Mouse (Mus musculus): ENCODE data around the gene Prkag2.
"Not testable (repeated sequence)": the region's sequence is repeated elsewhere in the genome, so short reads cannot be mapped to it uniquely, and the experiment has no call there.

Prkag2 gene

GRCm38 (mm10) chr5:24874111-24874510, 226.3 kb downstream of the Prkag2 start:
- DNase-seq (ENCODE audit: low read depth, low spot score), result no peak

- no peak for DNase-seq (ENCODE audit: low read depth, low spot score)
Measured at GRCm38 (mm10) chr5:24873221-24873620, 227.2 kb downstream of the Prkag2 start.

- no peak for DNase-seq (ENCODE audit: low read depth, low spot score)
Measured at GRCm38 (mm10) chr5:24871276-24871675, 229.2 kb downstream of the Prkag2 start.

- DNase-seq (ENCODE audit: low read depth, low spot score), result no peak
Measured at GRCm38 (mm10) chr5:24869796-24870289, 230.6 kb downstream of the Prkag2 start.

GRCm38 (mm10) chr5:24863804-24864203, 236.6 kb downstream of the Prkag2 start:
- no peak for DNase-seq (ENCODE audit: low read depth, low spot score)

- no peak for DNase-seq (ENCODE audit: low read depth, low spot score)
Measured at GRCm38 (mm10) chr5:24861449-24861930, 239.0 kb downstream of the Prkag2 start.

GRCm38 (mm10) chr5:24860635-24861448, 239.6 kb downstream of the Prkag2 start:
- DNase-seq (ENCODE audit: low read depth, low spot score), result peak; percentile 60

GRCm38 (mm10) chr5:24859771-24860540, 240.5 kb downstream of the Prkag2 start:
- DNase-seq (ENCODE audit: low read depth, low spot score), result no peak

- DNase-seq (ENCODE audit: low read depth, low spot score), result no peak
Measured at GRCm38 (mm10) chr5:24854827-24855600, 245.4 kb downstream of the Prkag2 start.

GRCm38 (mm10) chr5:24854256-24854655, 246.2 kb downstream of the Prkag2 start:
- no peak for DNase-seq (ENCODE audit: low read depth, low spot score)

GRCm38 (mm10) chr5:24848261-24848660, 252.2 kb downstream of the Prkag2 start:
- not testable (repeated sequence) for DNase-seq (ENCODE audit: low read depth, low spot score)

- DNase-seq (ENCODE audit: low read depth, low spot score), result no peak
Measured at GRCm38 (mm10) chr5:24843841-24844240, 256.6 kb downstream of the Prkag2 start.

GRCm38 (mm10) chr5:24843103-24843475, 257.4 kb downstream of the Prkag2 start:
- no peak for DNase-seq (ENCODE audit: low read depth, low spot score)

GRCm38 (mm10) chr5:24842274-24843102, 258.0 kb downstream of the Prkag2 start, which contains the start of gene Rheb:
TSS of gene Rheb (minus strand) at chr5:24842624.
- peak; percentile 100 for DNase-seq (ENCODE audit: low read depth, low spot score)

- DNase-seq (ENCODE audit: low read depth, low spot score), result peak; percentile 28
Measured at GRCm38 (mm10) chr5:24841662-24842273, 258.7 kb downstream of the Prkag2 start.

GRCm38 (mm10) chr5:24840975-24841431, 259.4 kb downstream of the Prkag2 start:
- no peak for DNase-seq (ENCODE audit: low read depth, low spot score)

GRCm38 (mm10) chr5:24834491-24834890, 266.0 kb downstream of the Prkag2 start:
- DNase-seq (ENCODE audit: low read depth, low spot score), result no peak

- DNase-seq (ENCODE audit: low read depth, low spot score), result no peak
Measured at GRCm38 (mm10) chr5:24831912-24832311, 268.5 kb downstream of the Prkag2 start.

- no peak for DNase-seq (ENCODE audit: low read depth, low spot score)
Measured at GRCm38 (mm10) chr5:24828446-24828845, 272.0 kb downstream of the Prkag2 start.

- DNase-seq (ENCODE audit: low read depth, low spot score), result no peak
Measured at GRCm38 (mm10) chr5:24827173-24827572, 273.3 kb downstream of the Prkag2 start.

Data from skeletal muscle tissue, adult 2 months (tissue).